Comparison of ENCODE assay signal across 8 mouse cellular contexts in genomic region chr6:24894146-24894873, GRCm38 (mm10). TPM values are rescaled to one million over a fixed set of nuclear protein-coding genes. Genes with fewer than 3 reads are reported as not detected.
A peak's percentile ranks its signal among the peaks of the same experiment; 100 is the strongest.
DNase-seq lines count a peak whose midpoint lies in the region; ATAC-seq and TF ChIP-seq lines count a peak whose summit lies in the region.
"Had no signal": no experiment of that assay in that cellular context is flagged by ENCODE, and none has a peak within 500 bp of the region (broad histone marks: within the 10 kb centered on the region; RNA-seq: fewer than 3 reads in every experiment).

No protein-coding gene starts in this region.

- DNase-seq in adipocyte (ENCODE audit: low spot score) = peak; percentile 48
- DNase-seq in forebrain, embryonic 14.5 days (ENCODE audit: low spot score) = peak; percentile 25
- DNase-seq in hindbrain, embryonic 14.5 days (ENCODE audit: low spot score) = peak; percentile 52
- DNase-seq in layer of hippocampus, postnatal 14 days (ENCODE audit: low spot score in 2 of 2) = peak; percentile 15 to 51
- DNase-seq in lung, postnatal 0 days (ENCODE audit: low spot score) = peak; percentile 59

- no peaks in the 10 kb centered on the region for H3K9me3 ChIP-seq in ES-Bruce4 (replicated peaks; ENCODE audit: control insufficient read depth, insufficient read depth, low read length, poor library complexity, severe bottlenecking)
- H3K9me3 ChIP-seq in forebrain, embryonic 14.5 days (replicated peaks; ENCODE audit: control insufficient read depth, low read length) = no peaks in the 10 kb centered on the region
- no peaks in the 10 kb centered on the region for H3K9me3 ChIP-seq in hindbrain, embryonic 14.5 days (ENCODE audit: control insufficient read depth, low read length)
- H3K9me3 ChIP-seq in lung, postnatal 0 days (ENCODE audit: low read length) = no peaks in the 10 kb centered on the region

- TF ChIP-seq CTCF in ES-Bruce4 (IDR thresholded peaks at IDR 0.05; ENCODE audit: low read depth, low read length) = peak; percentile 44
- TF ChIP-seq CTCF in lung, postnatal 0 days (IDR thresholded peaks at IDR 0.05) = peak; percentile 68
- TF ChIP-seq CTCF in small intestine, adult 2 months (IDR thresholded peaks at IDR 0.05; ENCODE audit: extremely low read depth, insufficient read length, insufficient replicate concordance, low read depth, low read length) = peak; percentile 40; the same call in 1 of the 2 replicates

- H3K4me2 ChIP-seq in forebrain, embryonic 14.5 days (ENCODE audit: low read length) = 0 out of 2 replicates have a peak overlapping the region, but pooled peaks have one; percentile 7
- H3K4me2 ChIP-seq in hindbrain, embryonic 14.5 days (replicated peaks) = no peak overlapping the region; the same call in 1 of the 2 replicates
- H3K4me2 ChIP-seq in lung, postnatal 0 days (replicated peaks; ENCODE audit: low read depth, low read length) = peak overlapping the region; percentile 48

- no peak overlapping the region for H3K27ac ChIP-seq in ES-Bruce4 (ENCODE audit: insufficient read depth, low read length)
- no peak overlapping the region for H3K27ac ChIP-seq in forebrain, embryonic 14.5 days (ENCODE audit: low read depth, low read length)
- no peak overlapping the region for H3K27ac ChIP-seq in hindbrain, embryonic 14.5 days
- no peak overlapping the region for H3K27ac ChIP-seq in lung, postnatal 0 days (ENCODE audit: low read length)
- H3K27ac ChIP-seq in small intestine, adult 2 months (ENCODE audit: insufficient read depth, low read depth, low read length) = no peak overlapping the region

- no peaks in the 10 kb centered on the region for H3K27me3 ChIP-seq in ES-Bruce4 (ENCODE audit: control insufficient read depth, insufficient read depth, low read length, poor library complexity, severe bottlenecking)
- no peaks in the 10 kb centered on the region for H3K27me3 ChIP-seq in forebrain, embryonic 14.5 days (replicated peaks; ENCODE audit: control insufficient read depth, insufficient read depth, low read length)
- H3K27me3 ChIP-seq in hindbrain, embryonic 14.5 days (ENCODE audit: control insufficient read depth, insufficient read depth, low read length) = no peaks in the 10 kb centered on the region
- H3K27me3 ChIP-seq in lung, postnatal 0 days (replicated peaks; ENCODE audit: insufficient read depth, low read length) = no peaks in the 10 kb centered on the region
- no peaks in the 10 kb centered on the region for H3K27me3 ChIP-seq in small intestine, adult 2 months (ENCODE audit: control insufficient read depth, insufficient read depth, low read length)

- H3K4me1 ChIP-seq in ES-Bruce4 (ENCODE audit: control insufficient read depth, insufficient read depth, low read length) = no peaks in the 10 kb centered on the region
- H3K4me1 ChIP-seq in forebrain, embryonic 14.5 days (ENCODE audit: control insufficient read depth, insufficient read depth, low read length) = no peaks in the 10 kb centered on the region
- H3K4me1 ChIP-seq in hindbrain, embryonic 14.5 days (replicated peaks; ENCODE audit: control insufficient read depth, insufficient read depth, low read length) = no peaks in the 10 kb centered on the region
- no peaks in the 10 kb centered on the region for H3K4me1 ChIP-seq in lung, postnatal 0 days (ENCODE audit: insufficient read depth, low read depth, low read length)
- H3K4me1 ChIP-seq in small intestine, adult 2 months (ENCODE audit: control insufficient read depth, insufficient read depth, insufficient read length, low read length) = no peaks in the 10 kb centered on the region; the same call in 1 of the 2 replicates

- TF ChIP-seq POLR2A in ES-Bruce4 (IDR thresholded peaks at IDR 0.05; ENCODE audit: insufficient read depth, low read length) = no peak
- TF ChIP-seq POLR2A in small intestine, adult 2 months (IDR thresholded peaks at IDR 0.05; ENCODE audit: low read depth, low read length) = no peak

- no peak overlapping the region for H3K9ac ChIP-seq in ES-Bruce4 (ENCODE audit: low read depth, poor library complexity, severe bottlenecking)
- H3K9ac ChIP-seq in forebrain, embryonic 14.5 days (ENCODE audit: low read length) = no peak overlapping the region
- no peak overlapping the region for H3K9ac ChIP-seq in hindbrain, embryonic 14.5 days
- no peak overlapping the region for H3K9ac ChIP-seq in lung, postnatal 0 days (replicated peaks; ENCODE audit: low read depth)

- WGBS in forebrain, embryonic 14.5 days = 78% methylated on average over 11 of the region's 11 CpGs
- WGBS in hindbrain, embryonic 14.5 days = 72% methylated on average over 11 of the region's 11 CpGs
- WGBS in lung, postnatal 0 days = 58% methylated on average over 11 of the region's 11 CpGs
- 47% methylated on average over 11 of the region's 11 CpGs for WGBS in small intestine, adult 2 months

- no peak for TF ChIP-seq EP300 in ES-Bruce4 (IDR thresholded peaks at IDR 0.05; ENCODE audit: insufficient read depth, low read depth, low read length)
- TF ChIP-seq EP300 in lung, postnatal 0 days (IDR thresholded peaks at IDR 0.05) = no peak

- no peaks in the 10 kb centered on the region for H3K36me3 ChIP-seq in ES-Bruce4 (ENCODE audit: control insufficient read depth, insufficient read depth, low read length, poor library complexity, severe bottlenecking)
- H3K36me3 ChIP-seq in forebrain, embryonic 14.5 days (ENCODE audit: control insufficient read depth, insufficient read depth, low read length) = no peaks in the 10 kb centered on the region
- no peaks in the 10 kb centered on the region for H3K36me3 ChIP-seq in hindbrain, embryonic 14.5 days (replicated peaks; ENCODE audit: control insufficient read depth, insufficient read depth)
- no peaks in the 10 kb centered on the region for H3K36me3 ChIP-seq in lung, postnatal 0 days (ENCODE audit: insufficient read depth, low read length)
- H3K36me3 ChIP-seq in small intestine, adult 2 months (ENCODE audit: control insufficient read depth, insufficient read depth, low read length) = no peaks in the 10 kb centered on the region

- H3K4me3 ChIP-seq in ES-Bruce4 (ENCODE audit: low read depth, low read length) = no peak overlapping the region
- H3K4me3 ChIP-seq in forebrain, embryonic 14.5 days (ENCODE audit: low read depth, low read length) = no peak overlapping the region
- H3K4me3 ChIP-seq in hindbrain, embryonic 14.5 days (replicated peaks; ENCODE audit: low read length) = no peak overlapping the region
- H3K4me3 ChIP-seq in lung, postnatal 0 days (ENCODE audit: low read depth, low read length) = peak overlapping the region; percentile 28
- H3K4me3 ChIP-seq in small intestine, adult 2 months (ENCODE audit: low read depth, low read length) = no peak overlapping the region

- ATAC-seq in forebrain, embryonic 14.5 days = peak; percentile 57
- 0 out of 2 replicates have a peak, but pooled peaks have one; percentile 64 for ATAC-seq in hindbrain, embryonic 14.5 days (ENCODE audit: low FRiP score)
- peak; percentile 60 for ATAC-seq in lung, postnatal 0 days

RNA-seq across cellular contexts. Expression of gene Hyal5, which starts 36.5 kb away (rescaled TPM):
- polyA plus RNA-seq in ES-Bruce4 (2011; ENCODE audit: insufficient read depth, insufficient read length, low read depth, missing spikeins) = not detected in 2 replicates
- not detected in 2 replicates for polyA plus RNA-seq in forebrain, embryonic 14.5 days (2014; fragmentation: Nextera tagmentation; extraction: Ambion mirVana)
- not detected in 2 replicates for polyA plus RNA-seq in hindbrain, embryonic 14.5 days (2014; fragmentation: Nextera tagmentation; extraction: Ambion mirVana)
- not detected for total RNA-seq in layer of hippocampus, postnatal 14 days (2021)
- 0.08 TPM in 1 of 2 replicates, not detected in the other for polyA plus RNA-seq in lung, postnatal 0 days (2015; fragmentation: Nextera tagmentation; extraction: Ambion mirVana)
- polyA plus RNA-seq in small intestine, adult 2 months (2012; rRNA removed) = not detected in 2 replicates
- total RNA-seq: layer of hippocampus, postnatal 25 days had no signal
